Mouse (Mus musculus) testis, adult 2 months (tissue): ENCODE results near the gene Ube2f.

ENCODE experiments used
- CTCF ChIP-seq: fragments of 200-500 bp; IDR thresholded peaks from 2 replicates; pipeline ENCODE4 v1.5.1; 2012; ENCODE audit warnings: low read depth, mild to moderate bottlenecking, inconsistent platforms, low read length, moderate library complexity; ENCODE audit not compliant: control insufficient read depth, insufficient read depth, insufficient replicate concordance
- POLR2A ChIP-seq: fragments of 200-500 bp; IDR thresholded peaks from 2 replicates; pipeline ENCODE4 v1.6.1; 2012; ENCODE audit warnings: low read depth, mild to moderate bottlenecking, inconsistent platforms, low read length, moderate library complexity; ENCODE audit not compliant: control insufficient read depth

DNA sequence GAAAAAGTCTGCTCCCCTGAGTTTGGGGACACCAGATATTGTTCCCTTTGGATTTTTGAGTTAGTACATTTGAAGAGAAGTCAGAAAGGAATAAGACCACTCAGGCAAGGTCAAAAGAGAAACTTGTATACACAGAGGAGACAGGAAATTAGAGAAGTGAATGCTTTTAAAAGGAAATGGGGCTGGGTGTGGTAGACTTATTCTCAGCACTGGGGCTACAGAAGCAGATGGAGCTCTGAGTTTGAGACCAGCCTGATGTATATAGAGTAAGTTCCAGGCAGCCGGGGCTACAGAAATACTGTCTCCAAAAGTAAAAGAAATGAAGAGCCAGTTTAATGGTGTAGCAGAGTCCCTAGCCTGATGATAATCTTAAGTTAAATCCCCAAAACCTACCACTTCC lies 32.5 kb downstream of the Ube2f start:
- TF ChIP-seq CTCF (no peak), POLR2A (no peak)
